Mouse (Mus musculus) gastrocnemius, adult 8-10 months (tissue): ENCODE data around the gene Klhl10. TPM values are rescaled to one million over a fixed set of nuclear protein-coding genes. Genes with fewer than 3 reads are reported as not detected.
A peak's percentile ranks its signal among the peaks of the same experiment; 100 is the strongest.

Source experiments
- DNase-seq, 2 experiments: peaks; one replicate each; pipeline ENCODE4 v3.0.0; 2022; ENCODE audit warnings: low spot score in 2 of 2
- total RNA-seq, 4 experiments: library from RNA; stranded (reverse); gene quantifications; 2 replicates each; pipeline ENCODE4 v1.2.4; 2022

The Klhl10 gene
- total RNA-seq, 4 experiments from 2014 or later: 0.13 to 0.39 (median 0.33) TPM

- DNase-seq: peak in 1 of 2 experiments; percentile 65
Measured at GRCm38 (mm10) chr11:100408076-100408834, 33.5 kb upstream of the Klhl10 start.

DNA sequence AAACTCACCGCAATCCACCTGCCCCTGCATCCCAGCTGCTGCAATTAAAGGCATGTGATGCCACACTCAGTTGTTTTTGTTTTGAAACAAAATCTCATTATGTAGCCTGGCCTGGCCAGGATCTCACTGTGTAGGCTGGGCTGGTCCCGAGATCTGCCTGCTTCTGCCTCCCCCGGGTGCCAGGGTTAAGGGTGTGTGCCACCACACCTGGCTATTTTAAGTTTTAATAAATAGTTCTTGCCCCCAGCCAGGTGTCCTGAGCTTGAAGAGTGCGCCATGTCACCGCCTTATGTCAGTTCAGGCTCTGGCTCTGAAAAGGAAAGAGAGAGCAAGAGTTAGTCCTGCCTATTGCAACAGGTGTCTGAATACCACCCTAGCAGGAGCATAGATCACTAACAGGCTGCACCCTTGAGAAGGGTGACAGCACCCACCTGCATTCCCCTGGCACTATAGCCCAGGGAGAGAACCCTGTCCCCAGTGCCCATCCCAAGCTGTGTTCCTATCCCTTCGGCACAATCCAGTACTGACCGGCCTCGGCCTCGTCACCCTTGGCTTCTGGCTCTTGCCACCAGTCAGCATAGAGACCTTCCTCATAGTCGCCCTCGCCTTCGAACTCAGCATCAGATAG, 32.8 kb upstream of the Klhl10 start:
- DNase-seq: no peak

GRCm38 (mm10) chr11:100409686-100410085, 32.0 kb upstream of the Klhl10 start:
- no peak for DNase-seq

- DNase-seq: no peak
Measured at GRCm38 (mm10) chr11:100411736-100412135, 30.0 kb upstream of the Klhl10 start.

DNA sequence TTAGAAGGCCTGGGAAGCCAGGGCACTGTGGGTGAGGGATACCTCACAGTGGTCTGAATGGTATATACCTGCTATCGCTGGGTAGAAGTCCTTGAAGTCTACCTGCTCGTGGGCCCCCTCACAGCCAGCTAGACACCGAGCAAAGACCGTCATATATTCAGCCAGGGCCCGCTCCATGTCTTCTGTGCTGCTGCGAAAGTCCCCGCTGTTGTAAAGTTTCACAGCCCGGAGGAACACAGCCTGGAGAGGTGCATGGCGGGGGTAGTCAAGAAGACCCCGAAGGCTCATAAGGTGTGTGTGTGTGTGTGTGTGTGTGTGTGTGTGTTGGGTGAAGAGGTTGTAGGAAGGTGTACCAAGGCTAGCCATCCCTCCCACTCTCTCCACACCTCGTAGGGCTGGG, 28.2 kb upstream of the Klhl10 start:
- DNase-seq: no peak

- peak; percentile 71 for DNase-seq
Measured at GRCm38 (mm10) chr11:100414021-100414913, 27.4 kb upstream of the Klhl10 start, which contains the start of gene P3h4. Gene P3h4 (minus strand): TSS chr11:100414836.

DNA sequence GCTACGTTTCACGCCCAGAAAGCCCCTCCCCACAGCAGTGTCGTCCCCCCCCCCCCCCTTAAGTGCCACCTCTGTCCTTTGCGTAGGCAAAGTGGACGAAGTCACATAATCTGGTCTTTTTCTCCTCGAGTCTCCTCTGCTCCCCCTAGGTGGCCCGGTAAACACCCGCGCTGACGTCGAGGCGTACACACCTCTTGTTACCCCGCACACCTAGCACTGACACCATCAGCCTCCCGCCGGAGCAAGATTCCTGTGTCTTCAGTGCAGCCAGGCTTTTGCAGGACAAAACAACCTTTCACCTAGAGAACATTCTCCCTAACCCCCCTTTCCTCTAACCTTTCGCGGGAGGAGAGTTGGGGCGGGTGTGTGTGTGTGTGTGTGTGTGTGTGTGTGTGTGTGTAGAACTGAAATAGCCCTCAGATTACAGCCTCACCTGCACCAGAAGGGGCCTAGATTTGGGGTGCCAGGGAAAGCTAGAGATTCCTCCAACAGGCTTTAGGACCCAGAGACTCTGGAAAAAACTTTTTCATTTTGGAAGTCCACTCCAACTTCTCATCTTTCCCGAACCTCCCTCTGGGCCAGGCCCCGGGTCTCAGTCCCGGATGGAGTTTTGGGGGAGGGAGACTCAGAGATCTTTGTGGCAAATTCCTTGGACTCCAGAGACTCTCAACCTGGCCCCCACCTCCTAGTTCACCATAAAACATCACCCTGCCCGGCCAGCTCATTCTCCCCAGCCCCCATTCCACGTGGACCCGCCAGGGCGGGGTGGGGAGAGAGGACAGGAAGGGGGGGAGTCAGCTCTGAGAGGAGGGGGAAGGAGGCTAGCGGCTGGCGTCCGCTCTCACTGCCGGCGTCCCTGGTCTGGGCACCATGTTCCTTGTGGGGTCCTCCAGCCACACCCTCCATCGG, 26.5 kb upstream of the Klhl10 start, which contains the start of gene Fkbp10:
Gene Fkbp10 (plus strand): TSS at position 784 of the 909 bp plus-strand sequence.
- peak; percentile 32 to 44 for DNase-seq

- no peak for DNase-seq
Measured at GRCm38 (mm10) chr11:100421537-100421936, 20.2 kb upstream of the Klhl10 start.

DNA sequence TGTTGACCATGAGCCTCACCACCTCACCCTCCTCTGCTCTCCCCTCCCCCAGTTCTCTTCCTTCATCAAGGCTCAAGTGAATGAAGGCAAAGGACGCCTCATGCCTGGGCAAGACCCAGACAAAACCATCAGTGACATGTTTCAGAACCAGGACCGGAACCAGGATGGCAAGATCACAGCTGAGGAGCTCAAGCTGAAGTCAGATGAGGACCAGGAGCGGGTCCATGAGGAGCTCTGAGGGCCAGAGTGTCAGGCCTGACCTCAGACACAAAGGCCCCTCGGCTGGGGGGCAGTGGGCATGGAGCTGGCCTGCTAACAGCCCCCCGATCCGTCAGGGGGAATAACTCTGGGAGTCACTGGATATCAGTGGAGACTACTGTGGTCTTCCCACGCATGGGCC, 17.9 kb upstream of the Klhl10 start:
- DNase-seq: no peak

DNA sequence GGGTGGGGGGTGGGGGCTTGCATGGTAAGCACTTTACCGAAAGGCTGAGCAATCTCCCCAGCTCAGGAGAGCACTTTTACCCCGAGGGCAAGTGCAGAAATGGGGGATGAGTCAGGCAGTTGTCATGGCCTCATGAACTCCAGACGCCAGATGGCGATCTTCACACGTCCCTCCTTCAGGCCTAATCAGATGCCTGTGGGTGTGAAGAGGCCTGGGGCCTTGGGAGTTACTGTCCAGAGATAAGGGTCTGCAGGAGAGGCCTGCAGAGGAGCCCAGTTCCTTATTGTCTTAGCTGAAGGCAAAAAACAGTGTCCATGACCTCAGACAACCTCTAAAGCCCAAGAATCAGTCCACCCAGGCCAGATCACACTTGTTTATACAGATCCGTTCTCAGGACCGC, 15.9 kb upstream of the Klhl10 start:
- peak; percentile 53 to 54 for DNase-seq

DNA sequence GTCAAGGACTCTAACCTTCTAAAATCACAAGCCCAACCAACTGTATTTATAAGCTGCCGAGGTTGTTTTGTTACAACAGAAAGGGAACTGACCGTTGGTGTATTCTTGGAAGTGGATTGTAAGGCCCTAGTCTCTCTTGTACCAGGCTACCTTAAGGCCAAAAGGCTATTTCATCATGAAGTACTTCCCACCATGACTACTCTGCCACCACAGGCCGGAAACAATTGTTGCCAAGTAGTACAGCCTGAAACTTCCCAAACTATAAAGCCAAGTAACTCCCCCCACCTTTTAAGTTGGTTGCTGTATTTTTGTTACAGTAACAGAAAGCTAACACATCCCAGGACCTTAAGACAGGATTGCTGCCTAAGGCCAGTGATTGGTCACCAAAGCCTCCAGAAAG, 14.9 kb upstream of the Klhl10 start:
- no peak for DNase-seq

GRCm38 (mm10) chr11:100428612-100429199, 13.0 kb upstream of the Klhl10 start:
- no peak for DNase-seq

GRCm38 (mm10) chr11:100430052-100430451, 11.7 kb upstream of the Klhl10 start:
- DNase-seq: no peak

DNA sequence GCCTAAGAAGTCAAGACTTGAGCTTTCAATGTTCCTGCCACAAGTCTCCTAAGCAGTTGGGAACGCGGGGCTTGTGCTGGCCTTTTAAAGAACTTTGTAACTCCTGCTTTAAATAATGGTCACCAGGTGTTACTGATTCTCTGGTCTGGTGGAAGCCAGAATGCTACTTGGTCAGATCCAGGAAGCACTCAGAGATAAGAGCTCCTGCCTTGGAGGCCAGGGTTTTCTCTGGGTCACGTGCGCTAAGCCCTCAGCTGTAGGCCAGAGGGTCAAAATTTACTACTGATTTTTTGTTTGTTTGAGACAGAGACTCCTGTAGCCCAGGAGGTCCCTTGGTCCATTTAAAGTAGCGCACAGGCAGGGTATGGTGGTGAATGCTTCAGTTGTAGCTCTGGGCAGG, 9.7 kb upstream of the Klhl10 start:
- no peak for DNase-seq

- no peak for DNase-seq
Measured at GRCm38 (mm10) chr11:100435678-100436246, 6.0 kb upstream of the Klhl10 start.

- no peak for DNase-seq
Measured at GRCm38 (mm10) chr11:100437901-100438300, 3.8 kb upstream of the Klhl10 start.

- DNase-seq: peak; percentile 72 to 77
Measured at GRCm38 (mm10) chr11:100440691-100441522, 810 bp upstream of the Klhl10 start.

DNA sequence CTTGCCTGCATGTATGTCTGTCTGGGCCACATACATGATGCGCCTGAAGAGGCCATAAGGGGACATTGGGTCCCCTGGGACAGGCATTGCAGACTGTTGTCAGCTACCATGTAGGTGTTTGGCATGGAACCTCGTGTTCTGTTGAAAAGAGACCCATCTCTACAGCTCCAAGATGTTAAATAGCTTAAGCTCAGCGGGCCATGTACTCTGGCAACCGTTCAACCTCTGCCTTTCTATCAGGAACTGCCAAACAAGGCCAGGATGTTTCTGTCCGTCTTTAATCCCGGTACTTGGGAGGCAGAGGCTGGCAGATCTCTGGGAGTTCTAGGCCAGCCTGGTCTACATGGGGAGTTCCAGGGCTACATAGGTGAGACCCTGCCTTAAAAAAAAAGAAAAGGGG, 908 bp downstream of the Klhl10 start:
- DNase-seq: no peak

DNA sequence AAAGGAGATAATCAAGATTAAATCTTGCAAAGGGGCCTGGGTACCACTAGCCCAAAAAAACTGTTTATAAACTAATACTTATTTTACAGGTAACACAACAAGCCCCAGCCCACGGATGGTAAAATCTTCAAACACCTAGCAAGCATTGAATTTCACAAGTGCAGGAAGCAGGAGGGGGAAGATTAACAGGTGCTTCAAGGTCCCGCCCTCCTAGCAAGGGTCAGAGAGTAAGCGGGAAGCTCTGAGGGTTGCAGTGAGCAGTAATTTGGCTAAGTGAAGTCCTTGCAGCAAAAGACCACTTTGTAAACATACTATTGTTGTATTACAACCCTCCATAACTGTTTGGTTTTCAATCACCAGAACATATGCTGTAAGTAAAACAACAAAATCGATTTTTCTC, 15.5 kb downstream of the Klhl10 start:
- no peak for DNase-seq
